Mouse (Mus musculus) embryonic fibroblast, embryonic 13.5 days (primary cell): ENCODE results near the gene Acvrl1.

Experiments
- CTCF ChIP-seq: IDR thresholded peaks from 2 replicates; pipeline ENCODE4 v1.5.1; 2011; ENCODE audit warnings: mild to moderate bottlenecking, control low read depth, low read length, moderate library complexity, borderline replicate concordance; ENCODE audit not compliant: insufficient read depth
- POLR2A ChIP-seq: IDR thresholded peaks from 2 replicates; pipeline ENCODE4 v1.6.1; 2011; ENCODE audit warnings: low read depth, mild to moderate bottlenecking, control low read depth, low read length, moderate library complexity

- TF ChIP-seq POLR2A, result no peak
- no peak for TF ChIP-seq CTCF
Measured at GRCm38 (mm10) chr15:101092829-101093648, 35.3 kb upstream of the Acvrl1 start.
